ENCODE assay signal across 10 mouse cellular contexts in the genomic region with DNA sequence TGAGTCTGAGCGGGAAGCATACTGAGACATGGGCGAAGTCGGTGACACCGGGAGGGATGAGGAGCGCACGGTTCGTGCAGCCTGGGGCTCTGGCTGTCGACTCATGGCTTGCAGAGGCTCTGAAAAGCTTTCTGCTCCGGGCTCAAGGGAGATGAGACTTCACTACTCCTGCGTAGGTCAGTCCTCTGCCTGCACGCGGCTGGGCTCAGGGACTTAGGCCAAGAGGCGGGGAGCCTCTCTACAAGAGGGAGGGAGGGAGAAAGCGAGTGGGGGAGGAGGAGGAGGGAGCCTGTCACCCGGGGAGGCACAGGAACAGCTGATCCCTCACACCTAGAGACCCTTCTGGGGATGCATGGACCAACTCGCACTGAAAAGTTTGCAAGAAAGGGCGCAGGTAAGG. TPM values are rescaled to one million over a fixed set of nuclear protein-coding genes. Genes with fewer than 3 reads are reported as not detected.
DNase-seq lines count a peak whose midpoint lies in the region; ATAC-seq and TF ChIP-seq lines count a peak whose summit lies in the region.
"Had no signal": no experiment of that assay in that cellular context is flagged by ENCODE, and none has a peak within 500 bp of the region (broad histone marks: within the 10 kb centered on the region; RNA-seq: fewer than 3 reads in every experiment).

A gene (minus strand): TSS at position 164 of the 400 bp plus-strand sequence.

- no peak within 1 kb of the TSS for H3K4me3 ChIP-seq in heart, adult 2 months
- peak within 1 kb of the TSS; percentile 11 to 39; a peak in 3 of 4 replicates for H3K4me3 ChIP-seq in ES-E14 (ENCODE audit: insufficient read depth in 1 of 2, low read depth in 1 of 2, low read length in 2 of 2, poor library complexity in 1 of 2, severe bottlenecking in 1 of 2)
- no peak within 1 kb of the TSS for H3K4me3 ChIP-seq in embryonic facial prominence, embryonic 14.5 days (ENCODE audit: low read depth, low read length)

- no peaks in the 10 kb centered on the region for H3K79me2 ChIP-seq in heart, adult 2 months (replicated peaks; ENCODE audit: control insufficient read depth, insufficient read depth, low read length)

- H3K36me3 ChIP-seq in heart, adult 2 months (ENCODE audit: control insufficient read depth, insufficient read depth, low read length): no peaks in the 10 kb centered on the region
- no peaks in the 10 kb centered on the region for H3K36me3 ChIP-seq in ES-E14 (ENCODE audit: control insufficient read depth, insufficient read depth, low read length, poor library complexity, severe bottlenecking)
- H3K36me3 ChIP-seq in embryonic facial prominence, embryonic 14.5 days (ENCODE audit: control insufficient read depth, insufficient read depth, low read length): no peaks in the 10 kb centered on the region

- H3K27ac ChIP-seq in heart, adult 2 months: no peak within 1 kb of the TSS
- H3K27ac ChIP-seq in ES-E14 (ENCODE audit: insufficient read depth, low read depth, low read length, poor library complexity, severe bottlenecking): no peak within 1 kb of the TSS; the same call in 1 of the 2 replicates
- H3K27ac ChIP-seq in embryonic facial prominence, embryonic 14.5 days (replicated peaks; ENCODE audit: low read depth, low read length): no peak within 1 kb of the TSS

- WGBS in heart, adult 2 months: 12% methylated on average over 17 of the region's 17 CpGs
- WGBS in embryonic facial prominence, embryonic 14.5 days: 7% methylated on average over 17 of the region's 17 CpGs

- no peaks in the 10 kb centered on the region for H3K4me1 ChIP-seq in heart, adult 2 months (ENCODE audit: control insufficient read depth, insufficient read depth, low read length)
- peaks cover 0 to 6% of the 10 kb centered on the region in 2 experiments; a peak in 2 of 4 replicates for H3K4me1 ChIP-seq in ES-E14 (ENCODE audit: control insufficient read depth in 2 of 2, insufficient read depth in 2 of 2, low read length in 2 of 2, poor library complexity in 1 of 2)
- no peaks in the 10 kb centered on the region for H3K4me1 ChIP-seq in embryonic facial prominence, embryonic 14.5 days (ENCODE audit: control insufficient read depth, insufficient read depth, low read length)

- no peak for TF ChIP-seq EP300 in heart, adult 2 months (IDR thresholded peaks at IDR 0.05; ENCODE audit: insufficient read depth, low read depth, low read length)

- H3K27me3 ChIP-seq in heart, adult 2 months (ENCODE audit: control insufficient read depth, insufficient read depth, low read length): peaks cover 4% of the 10 kb centered on the region; the same call in 1 of the 2 replicates
- H3K27me3 ChIP-seq in embryonic facial prominence, embryonic 14.5 days (replicated peaks; ENCODE audit: control insufficient read depth, insufficient read depth, low read length): peaks cover 31% of the 10 kb centered on the region

- no peak for TF ChIP-seq CTCF in heart, adult 2 months (IDR thresholded peaks at IDR 0.05)

- H3K9me3 ChIP-seq in ES-E14 (ENCODE audit: control insufficient read depth, insufficient read depth, low read depth, low read length): no peaks in the 10 kb centered on the region
- H3K9me3 ChIP-seq in embryonic facial prominence, embryonic 14.5 days (ENCODE audit: control insufficient read depth, low read length): no peaks in the 10 kb centered on the region

- in situ Hi-C loops in ES-E14 (cut with MboI; ENCODE audit: low sequenced_read_pairs in 2 of 2, unreplicated experiment in 2 of 2): no loop called here

- no peak within 1 kb of the TSS for H3K9ac ChIP-seq in heart, adult 2 months (ENCODE audit: low read depth, low read length)
- H3K9ac ChIP-seq in ES-E14 (ENCODE audit: insufficient read depth, low read depth, low read length, poor library complexity, severe bottlenecking): no peak within 1 kb of the TSS
- H3K9ac ChIP-seq in embryonic facial prominence, embryonic 14.5 days (ENCODE audit: low read depth, low read length): no peak within 1 kb of the TSS
- H3K9ac ChIP-seq: liver, postnatal 0 days had no signal

- DNase-seq in heart, postnatal 14 days: peak; percentile 4 to 10
- no peak for DNase-seq in heart, adult 2 months
- no peak for DNase-seq in ES-E14 (ENCODE audit: low read depth, low spot score)
- DNase-seq in embryonic facial prominence, embryonic 14.5 days (ENCODE audit: low spot score): no peak
- DNase-seq in lung, postnatal 4 days: peak; percentile 13 to 50
- DNase-seq in testis, postnatal 14 days (ENCODE audit: low spot score): no peak
- DNase-seq: liver, postnatal 0 days; thymus, adult 2 months had no signal

- TF ChIP-seq POLR2A in heart, adult 2 months (IDR thresholded peaks at IDR 0.05; ENCODE audit: insufficient read depth, low read depth, low read length): no peak

- intact Hi-C loops in heart, postnatal 14 days (cut with DNase I): no loop called here
- intact Hi-C loops in heart, adult 2 months (cut with DNase I): no loop called here

- peak within 1 kb of the TSS; percentile 20; the same call in 1 of the 2 replicates for H3K4me2 ChIP-seq in embryonic facial prominence, embryonic 14.5 days (ENCODE audit: low read depth, low read length)

- ATAC-seq in embryonic facial prominence, embryonic 14.5 days (ENCODE audit: low read depth): no peak
- ATAC-seq in frontal cortex, adult (ENCODE audit: low TSS enrichment): no peak
- ATAC-seq: liver, postnatal 0 days had no signal

TF ChIP-seq in ES-E14, 5 proteins besides CTCF, POLR2A, EP300 and RAD21:
- TF ChIP-seq ZC3H11A (IDR thresholded peaks at IDR 0.05; ENCODE audit: borderline replicate concordance, low read depth, low read length) (no peak), MAFK (IDR thresholded peaks at IDR 0.05; ENCODE audit: insufficient read depth, low read depth, low read length) (no peak), ZNF384 (IDR thresholded peaks at IDR 0.05; ENCODE audit: low read depth, low read length) (no peak), CHD2 (IDR thresholded peaks at IDR 0.05; ENCODE audit: low read depth, low read length) (no peak), HCFC1 (IDR thresholded peaks at IDR 0.05; ENCODE audit: borderline replicate concordance, insufficient read depth, low read length) (no peak)

RNA-seq across cellular contexts. Expression of the gene that starts here (rescaled TPM):
- not detected for total RNA-seq in heart, postnatal 14 days (2021)
- not detected for total RNA-seq in heart, adult 2 months (2021)
- not detected in 2 replicates for polyA plus RNA-seq in heart, adult 2 months (2012; rRNA removed)
- 0.21 TPM in 1 of 2 replicates, not detected in the other for total RNA-seq in ES-E14 (2012; rRNA removed)
- polyA plus RNA-seq in embryonic facial prominence, embryonic 14.5 days (2014; fragmentation: Nextera tagmentation; extraction: Ambion mirVana): 0.10 and 0.26 TPM in 2 replicates
- polyA plus RNA-seq: kidney, embryonic 14.5 days; liver, postnatal 0 days; thymus, adult 2 months had no signal

Comparison
In these comparisons a context has a peak if more than half of its experiments do, and no peak if none do; other contexts are left out.
1. Peak in DNase-seq in heart, postnatal 14 days; RNA of the gene not detected or under 1 TPM.
2. DNase-seq: peak in lung, postnatal 4 days (2 of 2); none in heart, adult 2 months (0 of 2), ES-E14 (single experiment), embryonic facial prominence, embryonic 14.5 days (single experiment) and testis, postnatal 14 days (single experiment).
3. H3K4me3 ChIP-seq: peak in ES-E14 (2 of 2); none in heart, adult 2 months (single experiment) and embryonic facial prominence, embryonic 14.5 days (single experiment).